Mouse (Mus musculus) retina, postnatal 1 day (tissue): ENCODE results near the gene Cd86.
A peak's percentile ranks its signal among the peaks of the same experiment; 100 is the strongest.

Experiments
- DNase-seq: peaks from one replicate; pipeline ENCODE4 v3.0.0-alpha.2; 2012

Gene Cd86

GRCm38 (mm10) chr16:36655199-36655598 is 10.7 kb downstream of the Cd86 start:
- no peak for DNase-seq

- DNase-seq: no peak
Measured at GRCm38 (mm10) chr16:36651174-36651766, 14.6 kb downstream of the Cd86 start.

- DNase-seq: no peak
Measured at GRCm38 (mm10) chr16:36650511-36650910, 15.4 kb downstream of the Cd86 start.

GRCm38 (mm10) chr16:36649304-36649703 is 16.6 kb downstream of the Cd86 start:
- no peak for DNase-seq

GRCm38 (mm10) chr16:36645124-36645523 is 20.8 kb downstream of the Cd86 start:
- no peak for DNase-seq

- no peak for DNase-seq
Measured at GRCm38 (mm10) chr16:36642696-36643046, 23.2 kb downstream of the Cd86 start.

GRCm38 (mm10) chr16:36641830-36642695 is 23.8 kb downstream of the Cd86 start:
- DNase-seq: no peak

- DNase-seq: no peak
Measured at GRCm38 (mm10) chr16:36640993-36641392, 24.9 kb downstream of the Cd86 start.

GRCm38 (mm10) chr16:36639812-36640504 is 25.9 kb downstream of the Cd86 start:
- DNase-seq: no peak

- no peak for DNase-seq
Measured at GRCm38 (mm10) chr16:36636800-36637199, 29.1 kb downstream of the Cd86 start.

GRCm38 (mm10) chr16:36634971-36635710 is 30.7 kb downstream of the Cd86 start:
- peak; percentile 3 for DNase-seq

GRCm38 (mm10) chr16:36634421-36634820 is 31.5 kb downstream of the Cd86 start:
- DNase-seq: no peak

GRCm38 (mm10) chr16:36632229-36632628 is 33.7 kb downstream of the Cd86 start:
- no peak for DNase-seq

- DNase-seq: no peak
Measured at GRCm38 (mm10) chr16:36631607-36632006, 34.3 kb downstream of the Cd86 start.

- no peak for DNase-seq
Measured at GRCm38 (mm10) chr16:36627740-36628139, 38.1 kb downstream of the Cd86 start.

GRCm38 (mm10) chr16:36626567-36627197 is 39.2 kb downstream of the Cd86 start:
- DNase-seq: no peak

- no peak for DNase-seq
Measured at GRCm38 (mm10) chr16:36625909-36626308, 40.0 kb downstream of the Cd86 start.

- no peak for DNase-seq
Measured at GRCm38 (mm10) chr16:36622320-36622719, 43.6 kb downstream of the Cd86 start.

- no peak for DNase-seq
Measured at GRCm38 (mm10) chr16:36621108-36621507, 44.8 kb downstream of the Cd86 start.

- no peak for DNase-seq
Measured at GRCm38 (mm10) chr16:36613701-36614100, 52.2 kb downstream of the Cd86 start.

GRCm38 (mm10) chr16:36602632-36603031 is 63.2 kb downstream of the Cd86 start:
- DNase-seq: no peak

GRCm38 (mm10) chr16:36598265-36598664 is 67.6 kb downstream of the Cd86 start:
- DNase-seq: no peak
